Mouse (Mus musculus) skeletal muscle tissue, adult 2 months (tissue): ENCODE data around the gene Pfn5.
"Not testable (repeated sequence)": the region's sequence is repeated elsewhere in the genome, so short reads cannot be mapped to it uniquely, and the experiment has no call there.

Experiments
- DNase-seq: peaks from one replicate; pipeline ENCODE4 v3.0.0-alpha.2; 2012; ENCODE audit warnings: low read depth, low spot score

The Pfn5 gene

GRCm38 (mm10) chrX:95557887-95558286, at the start of gene Pfn5, which contains the start of gene Asb12:
Gene Pfn5, plus strand, starts transcription at chrX:95558104.
Gene Asb12, minus strand, starts transcription at chrX:95557987.
- no peak for DNase-seq

DNA sequence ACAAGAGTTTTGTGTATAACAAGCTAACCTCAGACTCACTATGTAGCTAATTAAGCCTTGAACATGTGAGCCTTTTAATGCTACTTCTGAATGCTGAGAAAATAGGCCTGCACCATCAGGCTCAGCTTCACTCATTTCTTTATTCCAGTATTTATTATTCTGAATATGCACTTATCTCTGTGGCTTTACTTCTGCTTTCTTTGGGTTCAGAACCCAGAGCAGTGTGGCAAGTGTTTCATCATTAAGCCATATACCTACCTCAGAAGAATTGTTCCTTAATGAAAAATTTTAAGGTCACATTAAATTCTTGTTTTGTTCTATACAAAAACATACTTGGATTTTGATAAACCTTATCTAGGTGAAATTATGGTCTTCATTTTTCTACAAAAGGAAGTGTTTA, 34.0 kb upstream of the Pfn5 start:
- no peak for DNase-seq

DNA sequence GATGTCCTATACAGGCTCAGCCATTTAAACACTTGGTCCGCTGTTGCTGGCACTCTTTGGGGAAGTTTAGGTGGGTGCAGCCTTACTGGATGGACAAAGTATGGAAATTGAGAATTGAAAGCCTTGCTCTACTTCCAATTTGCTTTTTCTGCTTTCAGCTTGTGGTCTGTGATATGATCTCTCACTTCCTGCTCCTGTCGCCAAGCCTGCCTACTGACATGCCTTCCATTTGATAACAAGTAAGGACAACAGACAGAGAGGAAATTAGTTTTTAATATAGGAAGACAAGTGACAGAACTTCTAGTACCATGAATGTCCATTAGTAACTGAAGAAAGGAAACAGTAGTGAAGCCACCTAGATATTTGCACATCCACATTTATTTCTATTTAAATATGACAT, 32.7 kb upstream of the Pfn5 start:
- no peak for DNase-seq

DNA sequence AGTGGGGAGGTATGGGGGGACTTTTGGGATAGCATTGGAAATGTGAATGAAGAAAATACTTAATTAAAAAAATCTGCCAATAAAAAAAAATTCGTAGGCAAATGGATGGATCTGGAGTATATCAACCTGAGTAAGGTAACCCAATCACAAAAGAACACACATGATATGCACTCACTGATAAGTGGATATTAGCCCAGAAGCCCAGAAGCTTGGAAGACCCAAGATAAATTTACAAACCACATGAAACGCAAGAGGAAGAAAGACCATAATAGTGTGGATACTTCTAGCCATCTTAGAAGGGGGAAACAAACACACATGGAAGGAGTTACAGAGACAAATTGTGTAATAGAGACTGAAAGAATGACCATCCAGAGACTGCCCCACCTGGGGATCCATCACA, 22.4 kb upstream of the Pfn5 start:
- not testable (repeated sequence) for DNase-seq

DNA sequence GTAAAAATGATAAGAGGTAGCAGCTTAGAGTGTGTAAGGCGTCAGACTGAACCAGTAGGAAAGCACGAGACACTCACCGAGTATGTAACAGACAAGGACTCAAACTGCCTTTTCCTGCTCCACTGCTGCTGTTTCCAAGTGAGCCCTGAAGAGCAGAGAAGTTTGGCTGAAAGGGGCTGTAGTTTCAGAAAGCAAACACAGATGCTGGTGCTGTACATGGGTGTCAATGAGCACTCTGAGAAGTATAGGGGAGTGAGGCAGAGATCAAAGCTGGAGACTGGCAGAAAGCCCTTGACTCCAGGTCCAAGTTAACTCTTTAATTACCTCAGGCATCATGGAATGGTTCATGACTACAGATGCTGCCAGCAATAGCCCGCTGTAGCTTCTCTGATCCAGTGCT, 3.6 kb upstream of the Pfn5 start:
- DNase-seq = no peak

- DNase-seq = no peak
Observed at GRCm38 (mm10) chrX:95600609-95601008, 42.7 kb downstream of the Pfn5 start.
